Mouse (Mus musculus): ENCODE measurements at regions not wholly inside any gene's neighbourhood (a gene's known extent, or its start where the extent isn't known, plus 50 kb on each side); places are given as distances from the start of the nearest gene placed in this dataset.

GRCm38 (mm10) chr5:126842606-126843005, 399.0 kb upstream of the Tmem132c start:
- Histone ChIP-seq H3K4me3 (replicated peaks) (no peak overlapping the region), H3K27me3 (replicated peaks) (no peaks in the 10 kb centered on the region), H3K36me3 (no peaks in the 10 kb centered on the region), H3K9me3 (no peaks in the 10 kb centered on the region), H3K27ac (no peak overlapping the region), H3K4me1 (replicated peaks) (no peaks in the 10 kb centered on the region), H3K4me2 (replicated peaks) (no peak overlapping the region), H3K9ac (no peak overlapping the region)
- 78% methylated on average over 4 of the region's 4 CpGs for WGBS
- no peak for ATAC-seq

GRCm38 (mm10) chr5:126862078-126862477, 379.5 kb upstream of the Tmem132c start:
- Histone ChIP-seq H3K9me3 (no peaks in the 10 kb centered on the region), H3K4me1 (replicated peaks) (no peaks in the 10 kb centered on the region), H3K9ac (no peak overlapping the region), H3K27ac (no peak overlapping the region), H3K36me3 (no peaks in the 10 kb centered on the region), H3K4me3 (replicated peaks) (no peak overlapping the region), H3K27me3 (replicated peaks) (no peaks in the 10 kb centered on the region), H3K4me2 (replicated peaks) (no peak overlapping the region)
- WGBS, result 92% methylated on average over 1 of the region's 1 CpGs
- ATAC-seq, result no peak

- no peak for ATAC-seq
- 69% methylated on average over 1 of the region's 1 CpGs for WGBS
- H3K9ac ChIP-seq, result no peak overlapping the region
- no peaks in the 10 kb centered on the region for H3K4me1 ChIP-seq (replicated peaks)
- no peaks in the 10 kb centered on the region for H3K27me3 ChIP-seq (replicated peaks)
- no peaks in the 10 kb centered on the region for H3K9me3 ChIP-seq
- H3K4me2 ChIP-seq (replicated peaks), result no peak overlapping the region
- H3K4me3 ChIP-seq (replicated peaks), result no peak overlapping the region
- H3K27ac ChIP-seq, result no peak overlapping the region
- no peaks in the 10 kb centered on the region for H3K36me3 ChIP-seq
Measured at GRCm38 (mm10) chr5:126875842-126876241, 365.8 kb upstream of the Tmem132c start.

- no peak for ATAC-seq
- Histone ChIP-seq H3K4me3 (replicated peaks) (no peak overlapping the region), H3K36me3 (no peaks in the 10 kb centered on the region), H3K9me3 (no peaks in the 10 kb centered on the region), H3K9ac (no peak overlapping the region), H3K27me3 (replicated peaks) (no peaks in the 10 kb centered on the region), H3K4me2 (replicated peaks) (no peak overlapping the region), H3K4me1 (replicated peaks) (no peaks in the 10 kb centered on the region), H3K27ac (no peak overlapping the region)
- 69% methylated on average over 1 of the region's 1 CpGs for WGBS
Measured at GRCm38 (mm10) chr5:126890710-126891109, 350.9 kb upstream of the Tmem132c start.

GRCm38 (mm10) chr5:126893063-126893462, 348.5 kb upstream of the Tmem132c start:
- Histone ChIP-seq H3K27me3 (replicated peaks) (no peaks in the 10 kb centered on the region), H3K4me2 (replicated peaks) (no peak overlapping the region), H3K4me1 (replicated peaks) (no peaks in the 10 kb centered on the region), H3K9ac (no peak overlapping the region), H3K27ac (no peak overlapping the region), H3K4me3 (replicated peaks) (no peak overlapping the region), H3K36me3 (no peaks in the 10 kb centered on the region), H3K9me3 (no peaks in the 10 kb centered on the region)
- WGBS, result 88% methylated on average over 4 of the region's 4 CpGs
- no peak for ATAC-seq

GRCm38 (mm10) chr5:126910084-126910483, 331.5 kb upstream of the Tmem132c start:
- Histone ChIP-seq H3K4me3 (replicated peaks) (no peak overlapping the region), H3K27ac (no peak overlapping the region), H3K9ac (no peak overlapping the region), H3K4me2 (replicated peaks) (no peak overlapping the region), H3K4me1 (replicated peaks) (no peaks in the 10 kb centered on the region), H3K9me3 (no peaks in the 10 kb centered on the region), H3K27me3 (replicated peaks) (no peaks in the 10 kb centered on the region), H3K36me3 (no peaks in the 10 kb centered on the region)
- WGBS, result 88% methylated on average over 2 of the region's 2 CpGs
- no peak for ATAC-seq

GRCm38 (mm10) chr5:126917300-126917699, 324.3 kb upstream of the Tmem132c start:
- WGBS, result 70% methylated on average over 7 of the region's 7 CpGs
- Histone ChIP-seq H3K9me3 (no peaks in the 10 kb centered on the region), H3K27me3 (replicated peaks) (no peaks in the 10 kb centered on the region), H3K36me3 (no peaks in the 10 kb centered on the region), H3K4me2 (replicated peaks) (no peak overlapping the region), H3K4me3 (replicated peaks) (no peak overlapping the region), H3K9ac (no peak overlapping the region), H3K4me1 (replicated peaks) (no peaks in the 10 kb centered on the region), H3K27ac (no peak overlapping the region)
- no peak for ATAC-seq

GRCm38 (mm10) chr5:126933466-126933865, 308.1 kb upstream of the Tmem132c start:
- Histone ChIP-seq H3K9me3 (no peaks in the 10 kb centered on the region), H3K9ac (no peak overlapping the region), H3K27ac (no peak overlapping the region), H3K27me3 (replicated peaks) (no peaks in the 10 kb centered on the region), H3K4me2 (replicated peaks) (no peak overlapping the region), H3K36me3 (no peaks in the 10 kb centered on the region), H3K4me1 (replicated peaks) (no peaks in the 10 kb centered on the region), H3K4me3 (replicated peaks) (no peak overlapping the region)
- no peak for ATAC-seq
- 56% methylated on average over 2 of the region's 2 CpGs for WGBS

- H3K27me3 ChIP-seq (replicated peaks), result no peaks in the 10 kb centered on the region
- ATAC-seq, result no peak
- H3K4me3 ChIP-seq (replicated peaks), result no peak overlapping the region
- no peak overlapping the region for H3K9ac ChIP-seq
- H3K4me1 ChIP-seq (replicated peaks), result no peaks in the 10 kb centered on the region
- H3K9me3 ChIP-seq, result no peaks in the 10 kb centered on the region
- no peak overlapping the region for H3K27ac ChIP-seq
- no peak overlapping the region for H3K4me2 ChIP-seq (replicated peaks)
- H3K36me3 ChIP-seq, result no peaks in the 10 kb centered on the region
- WGBS, result 77% methylated on average over 7 of the region's 7 CpGs
Measured at GRCm38 (mm10) chr5:126944861-126945260, 296.7 kb upstream of the Tmem132c start.

GRCm38 (mm10) chr5:126954189-126954588, 287.4 kb upstream of the Tmem132c start:
- no peaks in the 10 kb centered on the region for H3K4me1 ChIP-seq (replicated peaks)
- H3K9ac ChIP-seq, result no peak overlapping the region
- no peak overlapping the region for H3K27ac ChIP-seq
- no peaks in the 10 kb centered on the region for H3K36me3 ChIP-seq
- no peaks in the 10 kb centered on the region for H3K9me3 ChIP-seq
- H3K27me3 ChIP-seq (replicated peaks), result no peaks in the 10 kb centered on the region
- H3K4me3 ChIP-seq (replicated peaks), result no peak overlapping the region
- 50% methylated on average over 5 of the region's 5 CpGs for WGBS
- no peak for ATAC-seq
- H3K4me2 ChIP-seq (replicated peaks), result no peak overlapping the region

GRCm38 (mm10) chr5:126954634-126955033, 287.0 kb upstream of the Tmem132c start:
- Histone ChIP-seq H3K27ac (no peak overlapping the region), H3K4me1 (replicated peaks) (no peaks in the 10 kb centered on the region), H3K4me2 (replicated peaks) (no peak overlapping the region), H3K36me3 (no peaks in the 10 kb centered on the region), H3K4me3 (replicated peaks) (no peak overlapping the region), H3K9me3 (no peaks in the 10 kb centered on the region), H3K27me3 (replicated peaks) (no peaks in the 10 kb centered on the region), H3K9ac (no peak overlapping the region)
- 75% methylated on average over 6 of the region's 6 CpGs for WGBS
- no peak for ATAC-seq

- Histone ChIP-seq H3K9me3 (no peaks in the 10 kb centered on the region), H3K9ac (no peak overlapping the region), H3K4me3 (replicated peaks) (no peak overlapping the region), H3K27ac (no peak overlapping the region), H3K4me2 (replicated peaks) (no peak overlapping the region), H3K4me1 (replicated peaks) (no peaks in the 10 kb centered on the region), H3K36me3 (no peaks in the 10 kb centered on the region), H3K27me3 (replicated peaks) (no peaks in the 10 kb centered on the region)
- WGBS, result 87% methylated on average over 4 of the region's 4 CpGs
- ATAC-seq, result no peak
Measured at GRCm38 (mm10) chr5:126964577-126964976, 277.0 kb upstream of the Tmem132c start.

GRCm38 (mm10) chr5:126967076-126967475, 274.5 kb upstream of the Tmem132c start:
- H3K9ac ChIP-seq, result no peak overlapping the region
- H3K36me3 ChIP-seq, result no peaks in the 10 kb centered on the region
- no peak overlapping the region for H3K4me2 ChIP-seq (replicated peaks)
- H3K4me3 ChIP-seq (replicated peaks), result no peak overlapping the region
- ATAC-seq, result no peak
- H3K27me3 ChIP-seq (replicated peaks), result no peaks in the 10 kb centered on the region
- no peak overlapping the region for H3K27ac ChIP-seq
- WGBS, result 60% methylated on average over 4 of the region's 4 CpGs
- H3K4me1 ChIP-seq (replicated peaks), result no peaks in the 10 kb centered on the region
- H3K9me3 ChIP-seq, result no peaks in the 10 kb centered on the region

GRCm38 (mm10) chr5:126969373-126969772, 272.2 kb upstream of the Tmem132c start:
- no peaks in the 10 kb centered on the region for H3K36me3 ChIP-seq
- no peak overlapping the region for H3K4me2 ChIP-seq (replicated peaks)
- no peak for ATAC-seq
- H3K27ac ChIP-seq, result no peak overlapping the region
- no peaks in the 10 kb centered on the region for H3K9me3 ChIP-seq
- 68% methylated on average over 8 of the region's 8 CpGs for WGBS
- H3K4me1 ChIP-seq (replicated peaks), result no peaks in the 10 kb centered on the region
- H3K27me3 ChIP-seq (replicated peaks), result no peaks in the 10 kb centered on the region
- no peak overlapping the region for H3K4me3 ChIP-seq (replicated peaks)
- no peak overlapping the region for H3K9ac ChIP-seq
